In the genomic region with DNA sequence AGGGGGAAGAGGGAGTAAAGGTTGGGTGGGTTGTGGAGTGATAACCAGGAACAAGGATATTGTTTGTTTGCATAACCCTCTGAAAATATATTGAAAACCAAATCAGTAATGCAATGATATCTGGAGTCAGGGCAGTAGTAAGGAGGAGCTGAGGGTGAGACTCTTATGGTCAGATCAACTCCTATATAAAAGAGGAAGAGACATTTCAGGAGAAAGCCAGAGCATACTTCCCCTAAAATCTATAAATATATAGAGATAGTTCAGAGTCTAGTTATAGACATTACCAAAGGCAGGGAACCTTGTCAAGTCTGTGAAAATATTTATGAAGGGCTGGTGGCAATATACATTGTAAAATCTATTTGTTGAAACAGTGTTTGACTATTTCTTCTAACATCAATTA, we compare ENCODE assay signal across 16 mouse cellular contexts.
"Had no signal": no experiment of that assay in that cellular context is flagged by ENCODE, and none has a peak within 500 bp of the region (broad histone marks: within the 10 kb centered on the region; RNA-seq: fewer than 3 reads in every experiment).

No protein-coding gene starts in this region.

- H3K36me3 ChIP-seq: midbrain, embryonic 10.5 days; midbrain, embryonic 12.5 days; midbrain, embryonic 15.5 days; neural tube, embryonic 12.5 days had no signal

- H3K4me1 ChIP-seq: midbrain, embryonic 10.5 days; midbrain, embryonic 12.5 days; midbrain, embryonic 15.5 days; neural tube, embryonic 12.5 days had no signal

- DNase-seq: lung, adult 18-20 months; lung, embryonic 14.5 days; lung, postnatal 10 days; lung, postnatal 4 days; retina, postnatal 1 day; right cerebral cortex, adult 18-20 months; right cerebral cortex, postnatal 25 days; right cerebral cortex, postnatal 4 days; spleen, adult 18-20 months; thymus, adult 18-20 months; thymus, postnatal 14 days; thymus, postnatal 36 days had no signal

- H3K9ac ChIP-seq: lung, embryonic 14.5 days; midbrain, embryonic 12.5 days; midbrain, embryonic 15.5 days; neural tube, embryonic 12.5 days had no signal

- H3K27me3 ChIP-seq: midbrain, embryonic 12.5 days; midbrain, embryonic 15.5 days; neural tube, embryonic 12.5 days had no signal

- H3K4me3 ChIP-seq: midbrain, embryonic 10.5 days; midbrain, embryonic 12.5 days; midbrain, embryonic 15.5 days; neural tube, embryonic 12.5 days had no signal

- ATAC-seq: midbrain, embryonic 15.5 days had no signal

- H3K27ac ChIP-seq: midbrain, embryonic 10.5 days; midbrain, embryonic 12.5 days; midbrain, embryonic 15.5 days; neural tube, embryonic 12.5 days had no signal

- H3K4me2 ChIP-seq: lung, embryonic 14.5 days; midbrain, embryonic 12.5 days; midbrain, embryonic 15.5 days; neural tube, embryonic 12.5 days had no signal

- H3K9me3 ChIP-seq: midbrain, embryonic 10.5 days; midbrain, embryonic 12.5 days; midbrain, embryonic 15.5 days; neural tube, embryonic 12.5 days had no signal
